Mouse (Mus musculus) liver, embryonic 14.5 days (tissue): Measurements from ENCODE around the gene Agpat2. TPM values are rescaled to one million over a fixed set of nuclear protein-coding genes. Genes with fewer than 3 reads are reported as not detected.

Experiments
- ATAC-seq: fragments of 200-750 bp; cut with Nextera tagmentation; 2 replicates; pipeline ENCODE4 v1.8.0; 2017; ENCODE audit warnings: moderate number of reproducible peaks, mild to moderate bottlenecking, moderate library complexity; ENCODE audit not compliant: insufficient read depth
- DNase-seq, 3 experiments: peaks; one replicate each; pipeline ENCODE4 v3.0.0-alpha.2; 2012 to 2013; ENCODE audit warnings: low read depth in 3 of 3, low spot score in 3 of 3
- H3K27ac ChIP-seq: fragments of 300-500 bp; sonication (generic); 2 replicates; pipeline ENCODE4 v1.5.1; 2014; ENCODE audit warnings: moderate library complexity, mild to moderate bottlenecking, control low read depth, inconsistent platforms
- H3K27me3 ChIP-seq: fragments of 300-500 bp; sonication (generic); 2 replicates; pipeline ENCODE4 v1.6.1; 2014; ENCODE audit warnings: mild to moderate bottlenecking, low read length, moderate library complexity; ENCODE audit not compliant: control insufficient read depth, insufficient read depth
- H3K36me3 ChIP-seq: fragments of 300-500 bp; sonication (generic); replicated peaks from 2 replicates; pipeline ENCODE4 v1.6.1; 2014; ENCODE audit warnings: low read depth; ENCODE audit not compliant: control insufficient read depth, insufficient read depth
- H3K4me1 ChIP-seq, 2 experiments: fragments of 200-500 bp in 1 of 2; fragments of 300-500 bp in 1 of 2; sonication (generic) in 1 of 2; replicated peaks; 2 replicates each; pipeline ENCODE4 v1.6.1; 2012 to 2014; ENCODE audit warnings: antibody characterized with exemption in 1 of 2, inconsistent platforms in 1 of 2, low read length in 1 of 2; ENCODE audit not compliant: control insufficient read depth in 2 of 2, insufficient read depth in 2 of 2
- H3K4me2 ChIP-seq: fragments of 300-500 bp; sonication (generic); 2 replicates; pipeline ENCODE4 v1.6.1; 2014; ENCODE audit warnings: low read depth, mild to moderate bottlenecking, control low read depth, moderate library complexity
- H3K4me3 ChIP-seq, 2 experiments: fragments of 200-500 bp in 1 of 2; fragments of 300-500 bp in 1 of 2; sonication (generic) in 1 of 2; 2 replicates each; pipeline ENCODE4 v1.5.1; 2012 to 2014; ENCODE audit warnings: low read depth in 2 of 2, low read length in 2 of 2, mild to moderate bottlenecking in 2 of 2, control low read depth in 1 of 2, inconsistent platforms in 1 of 2, moderate library complexity in 1 of 2; ENCODE audit not compliant: insufficient read depth in 1 of 2
- H3K9ac ChIP-seq: fragments of 300-500 bp; sonication (generic); replicated peaks from 2 replicates; pipeline ENCODE4 v1.6.1; 2014; ENCODE audit warnings: mild to moderate bottlenecking, control low read depth, moderate library complexity
- H3K9me3 ChIP-seq: fragments of 300-500 bp; sonication (generic); 2 replicates; pipeline ENCODE4 v1.6.1; 2016; ENCODE audit warnings: low read length, mixed read lengths; ENCODE audit not compliant: control insufficient read depth
- CTCF ChIP-seq: IDR thresholded peaks from 2 replicates; pipeline ENCODE4 v1.5.1; 2016; ENCODE audit warnings: antibody characterized with exemption, low read depth, control low read depth
- EP300 ChIP-seq: IDR thresholded peaks from 2 replicates; pipeline ENCODE4 v1.6.1; 2016; ENCODE audit warnings: antibody characterized with exemption, low read depth
- WGBS: fragments of 180-500 bp; shearing (Covaris S2); extraction: QIAGEN DNeasy Blood & Tissue Kit; methylation state at CpG from one replicate; pipeline ENCODE4 v1.1.7; 2014; ENCODE audit not compliant: insufficient replicate concordance; 5-methylcytosine and 5-hydroxymethylcytosine counted together
- polyA plus RNA-seq, 2 experiments: library from polyadenylated mRNA; depleted of rRNA in 1 of 2; stranded (reverse) in 1 of 2; unstranded in 1 of 2; fragments of >200 nt; fragmentation: Nextera tagmentation in 1 of 2; extraction: Ambion mirVana in 1 of 2; gene quantifications; 2 replicates each; pipeline versions ENCODE4 v1.2.1 to v1.2.3; 2012 to 2014

Agpat2 gene
- polyA plus RNA-seq, 2 experiments, result 27.2 to 31.4 TPM

GRCm38 (mm10) chr2:26579714-26580113, 24.5 kb downstream of the Agpat2 start, which contains the start of gene Egfl7:
Egfl7 (plus strand) TSS chr2:26580014.
- ATAC-seq, result no peak
- 55% methylated on average over 1 of the region's 1 CpGs for WGBS
- Histone ChIP-seq H3K4me1 (peaks cover 11 to 37% of the 10 kb centered on the region in 2 experiments), H3K9me3 (no peaks in the 10 kb centered on the region), H3K27me3 (no peaks in the 10 kb centered on the region), H3K27ac (no peak within 1 kb of the TSS), H3K9ac (no peak within 1 kb of the TSS), H3K4me3 (no peak within 1 kb of the TSS), H3K4me2 (no peak within 1 kb of the TSS), H3K36me3 (no peaks in the 10 kb centered on the region)
- TF ChIP-seq EP300, result no peak
- no peak for TF ChIP-seq CTCF
- DNase-seq, result no peak

GRCm38 (mm10) chr2:26578369-26578768, 25.8 kb downstream of the Agpat2 start:
- Histone ChIP-seq H3K4me2 (no peak overlapping the region), H3K4me3 (no peak overlapping the region), H3K9me3 (no peaks in the 10 kb centered on the region), H3K9ac (no peak overlapping the region), H3K4me1 (peaks cover 14 to 44% of the 10 kb centered on the region in 2 experiments), H3K27me3 (no peaks in the 10 kb centered on the region), H3K27ac (no peak overlapping the region), H3K36me3 (no peaks in the 10 kb centered on the region)
- WGBS, result 14% methylated on average over 6 of the region's 6 CpGs
- TF ChIP-seq EP300 (peak; percentile 35; the same call in 1 of the 2 replicates), CTCF (no peak)
- DNase-seq, result no peak
- no peak for ATAC-seq

- peak overlapping the region; percentile 18 to 26 for H3K4me3 ChIP-seq
- peak overlapping the region; percentile 34; the same call in 1 of the 2 replicates for H3K27ac ChIP-seq
- no peaks in the 10 kb centered on the region for H3K36me3 ChIP-seq
- peak overlapping the region; percentile 5 for H3K9ac ChIP-seq
- TF ChIP-seq EP300 (no peak), CTCF (no peak)
- H3K27me3 ChIP-seq, result no peaks in the 10 kb centered on the region
- ATAC-seq (no peak; the same call in 1 of the 2 replicates), DNase-seq (no peak)
- peaks cover 16 to 63% of the 10 kb centered on the region in 2 experiments for H3K4me1 ChIP-seq
- no peaks in the 10 kb centered on the region for H3K9me3 ChIP-seq
- H3K4me2 ChIP-seq, result peak overlapping the region; percentile 60
- 18% methylated on average over 4 of the region's 4 CpGs for WGBS
These were observed 27.8 kb downstream of the Agpat2 start for GRCm38 (mm10) chr2:26576462-26576861.

- H3K4me1 ChIP-seq, result peaks cover 16 to 69% of the 10 kb centered on the region in 2 experiments
- DNase-seq, result no peak
These were observed 28.4 kb downstream of the Agpat2 start for GRCm38 (mm10) chr2:26575865-26576264.

GRCm38 (mm10) chr2:26575378-26575777, 28.8 kb downstream of the Agpat2 start:
- Histone ChIP-seq H3K27ac (peak overlapping the region; percentile 12), H3K4me2 (peak overlapping the region; percentile 60), H3K36me3 (no peaks in the 10 kb centered on the region), H3K4me3 (peak overlapping the region in 1 of 2 experiments; percentile 11; a peak in 2 of 4 replicates), H3K27me3 (no peaks in the 10 kb centered on the region), H3K9me3 (no peaks in the 10 kb centered on the region), H3K9ac (peak overlapping the region; percentile 5), H3K4me1 (peaks cover 16 to 72% of the 10 kb centered on the region in 2 experiments)
- peak; percentile 38; the same call in 1 of the 2 replicates for ATAC-seq
- TF ChIP-seq EP300, result no peak
- WGBS, result 32% methylated on average over 1 of the region's 1 CpGs
- no peak for DNase-seq

More at GRCm38 (mm10) chr2:26575865-26576264, 28.4 kb downstream of the Agpat2 start:
- Histone ChIP-seq H3K4me3 (peak overlapping the region; percentile 18 to 26), H3K27ac (peak overlapping the region; percentile 34), H3K9ac (peak overlapping the region; percentile 5), H3K4me2 (peak overlapping the region; percentile 60), H3K36me3 (no peaks in the 10 kb centered on the region), H3K27me3 (no peaks in the 10 kb centered on the region), H3K9me3 (no peaks in the 10 kb centered on the region)
- ATAC-seq, result peak; percentile 78
- no peak for TF ChIP-seq CTCF
- peak; percentile 32 for TF ChIP-seq EP300
- 17% methylated on average over 4 of the region's 4 CpGs for WGBS
